In the genomic region with DNA sequence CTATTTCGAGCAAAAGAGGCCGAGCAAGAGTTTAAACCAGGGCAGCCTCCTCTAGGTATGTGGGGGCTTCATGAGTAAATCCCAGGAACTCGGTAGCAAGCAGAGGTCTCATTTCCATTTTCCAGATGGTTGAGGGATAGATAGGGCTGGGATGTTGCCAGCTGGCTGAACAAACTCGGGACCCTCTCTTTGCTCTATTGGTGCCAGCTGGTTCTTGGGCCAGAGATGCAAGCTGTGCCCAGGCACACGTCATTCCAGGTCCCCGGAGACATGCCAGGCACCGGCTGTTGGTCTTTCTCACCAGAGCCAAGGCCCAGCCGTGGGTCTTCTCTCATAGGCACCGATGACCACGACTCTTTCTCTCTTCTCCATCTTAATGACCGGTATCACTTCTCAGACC, we compare ENCODE assay signal across 9 mouse cellular contexts.
DNase-seq lines count a peak whose midpoint lies in the region; ATAC-seq and TF ChIP-seq lines count a peak whose summit lies in the region.
"Had no signal": no experiment of that assay in that cellular context is flagged by ENCODE, and none has a peak within 500 bp of the region (broad histone marks: within the 10 kb centered on the region; RNA-seq: fewer than 3 reads in every experiment).

No protein-coding gene starts in this region.

- H3K4me3 ChIP-seq in intestine, embryonic 14.5 days (ENCODE audit: low read depth, low read length), result no peak overlapping the region
- H3K4me3 ChIP-seq in intestine, embryonic 15.5 days (replicated peaks), result no peak overlapping the region
- H3K4me3 ChIP-seq in liver, embryonic 12.5 days, result no peak overlapping the region

- WGBS in intestine, embryonic 14.5 days, result 83% methylated on average over 11 of the region's 11 CpGs
- 82% methylated on average over 11 of the region's 11 CpGs for WGBS in intestine, embryonic 15.5 days
- WGBS in liver, embryonic 12.5 days (ENCODE audit: insufficient replicate concordance), result 75% methylated on average over 11 of the region's 11 CpGs

- no peak overlapping the region for H3K9ac ChIP-seq in intestine, embryonic 14.5 days (ENCODE audit: low read length)
- no peak overlapping the region for H3K9ac ChIP-seq in intestine, embryonic 15.5 days
- no peak overlapping the region for H3K9ac ChIP-seq in liver, embryonic 12.5 days

- ATAC-seq in intestine, embryonic 14.5 days (replicated peaks; ENCODE audit: low FRiP score, low TSS enrichment, low read depth), result no peak
- ATAC-seq in intestine, embryonic 15.5 days, result no peak
- ATAC-seq in liver, embryonic 12.5 days, result no peak
- no peak for ATAC-seq in activated CD4-positive, CD25-positive, alpha-beta regulatory T cell, adult 4 months

- no peaks in the 10 kb centered on the region for H3K36me3 ChIP-seq in intestine, embryonic 14.5 days (ENCODE audit: control insufficient read depth, insufficient read depth, low read length)
- H3K36me3 ChIP-seq in intestine, embryonic 15.5 days, result no peaks in the 10 kb centered on the region
- H3K36me3 ChIP-seq in liver, embryonic 12.5 days, result no peaks in the 10 kb centered on the region

- no peak overlapping the region for H3K27ac ChIP-seq in intestine, embryonic 14.5 days (ENCODE audit: low read depth)
- no peak overlapping the region for H3K27ac ChIP-seq in intestine, embryonic 15.5 days
- H3K27ac ChIP-seq in liver, embryonic 12.5 days, result no peak overlapping the region
- H3K27ac ChIP-seq: macrophage had no signal

- no peak for TF ChIP-seq POLR2A in brain, embryonic 14.5 days (IDR thresholded peaks at IDR 0.05; ENCODE audit: borderline replicate concordance, extremely low read depth, insufficient read depth, insufficient read length, poor library complexity, severe bottlenecking)

- no peaks in the 10 kb centered on the region for H3K27me3 ChIP-seq in intestine, embryonic 14.5 days (replicated peaks; ENCODE audit: control insufficient read depth, insufficient read depth, low read length)
- H3K27me3 ChIP-seq in intestine, embryonic 15.5 days (replicated peaks), result no peaks in the 10 kb centered on the region
- peaks cover 8% of the 10 kb centered on the region; the same call in 1 of the 2 replicates for H3K27me3 ChIP-seq in liver, embryonic 12.5 days (replicated peaks)

- H3K4me2 ChIP-seq in intestine, embryonic 14.5 days (ENCODE audit: low read length), result no peak overlapping the region
- H3K4me2 ChIP-seq in intestine, embryonic 15.5 days (replicated peaks), result no peak overlapping the region
- H3K4me2 ChIP-seq in liver, embryonic 12.5 days, result peak overlapping the region; percentile 40

- no peaks in the 10 kb centered on the region for H3K9me3 ChIP-seq in intestine, embryonic 14.5 days (ENCODE audit: control insufficient read depth, low read length)
- H3K9me3 ChIP-seq in intestine, embryonic 15.5 days, result no peaks in the 10 kb centered on the region
- H3K9me3 ChIP-seq in liver, embryonic 12.5 days (replicated peaks), result no peaks in the 10 kb centered on the region

- no peaks in the 10 kb centered on the region for H3K4me1 ChIP-seq in intestine, embryonic 14.5 days (replicated peaks; ENCODE audit: control insufficient read depth, insufficient read depth, low read length)
- 0 out of 2 replicates have a peak, but pooled peaks cover under 1% of the 10 kb centered on the region for H3K4me1 ChIP-seq in intestine, embryonic 15.5 days (replicated peaks)
- H3K4me1 ChIP-seq in liver, embryonic 12.5 days, result peaks cover 11% of the 10 kb centered on the region; the same call in 1 of the 2 replicates

- DNase-seq in intestine, embryonic 14.5 days (ENCODE audit: low spot score), result peak; percentile 32
- DNase-seq in brain, embryonic 14.5 days (ENCODE audit: low read depth), result peak; percentile 91
- peak; percentile 69 to 75 for DNase-seq in cerebellum, postnatal 25 days
- DNase-seq in embryo, embryonic 10 days (ENCODE audit: low spot score), result no peak
- no peak for DNase-seq in yolk sac, embryonic 10.5 days (ENCODE audit: low spot score)

- no peak for TF ChIP-seq CTCF in brain, embryonic 14.5 days (IDR thresholded peaks at IDR 0.05; ENCODE audit: borderline replicate concordance, extremely low read depth, insufficient read depth, insufficient read length)

Comparison
In these comparisons a context has a peak if more than half of its experiments do, and no peak if none do; other contexts are left out.
1. DNase-seq: peak in intestine, embryonic 14.5 days (single experiment), brain, embryonic 14.5 days (single experiment) and cerebellum, postnatal 25 days (2 of 2); none in embryo, embryonic 10 days (single experiment) and yolk sac, embryonic 10.5 days (single experiment).